Mouse (Mus musculus): ENCODE data around the gene Rem1. TPM values are rescaled to one million over a fixed set of nuclear protein-coding genes. Genes with fewer than 3 reads are reported as not detected.

Gene Rem1
- polyA plus RNA-seq (2012; rRNA removed) = 0.76 and 0.90 TPM in 2 replicates

GRCm38 (mm10) chr2:152626774-152627591, at the start of gene Rem1:
TSS of gene Rem1 (plus strand) at chr2:152626951.
- Histone ChIP-seq H3K4me1 (ENCODE audit: control insufficient read depth, insufficient read depth, low read length) (no peaks in the 10 kb centered on the region), H3K27me3 (ENCODE audit: control insufficient read depth, insufficient read depth, low read length) (peaks cover 3% of the 10 kb centered on the region; the same call in 1 of the 2 replicates), H3K4me3 (replicated peaks; ENCODE audit: insufficient read depth, low read depth, low read length) (no peak within 1 kb of the TSS), H3K27ac (ENCODE audit: insufficient read depth, low read length) (no peak within 1 kb of the TSS)
- no peak for DNase-seq
- TF ChIP-seq POLR2A (IDR thresholded peaks at IDR 0.05; ENCODE audit: borderline replicate concordance, insufficient read depth, low read length) (no peak), CTCF (IDR thresholded peaks at IDR 0.05; ENCODE audit: borderline replicate concordance, insufficient read depth, low read depth, low read length) (no peak)
- WGBS = 3% methylated on average over 59 of the region's 59 CpGs

- H3K27me3 ChIP-seq (ENCODE audit: control insufficient read depth, insufficient read depth, low read length) = no peaks in the 10 kb centered on the region
- 66% methylated on average over 7 of the region's 7 CpGs for WGBS
- TF ChIP-seq CTCF (IDR thresholded peaks at IDR 0.05; ENCODE audit: borderline replicate concordance, insufficient read depth, low read depth, low read length) (no peak), POLR2A (IDR thresholded peaks at IDR 0.05; ENCODE audit: borderline replicate concordance, insufficient read depth, low read length) (no peak)
- H3K27ac ChIP-seq (ENCODE audit: insufficient read depth, low read length) = no peak within 1 kb of the TSS
- no peak within 1 kb of the TSS for H3K4me3 ChIP-seq (replicated peaks; ENCODE audit: insufficient read depth, low read depth, low read length)
- no peaks in the 10 kb centered on the region for H3K4me1 ChIP-seq (ENCODE audit: control insufficient read depth, insufficient read depth, low read length)
- no peak for DNase-seq
These were observed 46.6 kb upstream of the Rem1 start, which contains the start of gene Defb19 for GRCm38 (mm10) chr2:152580107-152580506. TSS of gene Defb19 (minus strand) at chr2:152580312.

GRCm38 (mm10) chr2:152580612-152581011, 46.1 kb upstream of the Rem1 start:
- Histone ChIP-seq H3K4me3 (replicated peaks; ENCODE audit: insufficient read depth, low read depth, low read length) (no peak overlapping the region), H3K27me3 (ENCODE audit: control insufficient read depth, insufficient read depth, low read length) (no peaks in the 10 kb centered on the region), H3K27ac (ENCODE audit: insufficient read depth, low read length) (no peak overlapping the region), H3K4me1 (ENCODE audit: control insufficient read depth, insufficient read depth, low read length) (no peaks in the 10 kb centered on the region)
- no peak for TF ChIP-seq CTCF (IDR thresholded peaks at IDR 0.05; ENCODE audit: borderline replicate concordance, insufficient read depth, low read depth, low read length)
- no peak for TF ChIP-seq POLR2A (IDR thresholded peaks at IDR 0.05; ENCODE audit: borderline replicate concordance, insufficient read depth, low read length)
- 92% methylated on average over 11 of the region's 11 CpGs for WGBS
- DNase-seq = no peak

- WGBS = 74% methylated on average over 4 of the region's 4 CpGs
- H3K4me3 ChIP-seq (replicated peaks; ENCODE audit: insufficient read depth, low read depth, low read length) = no peak overlapping the region
- no peaks in the 10 kb centered on the region for H3K27me3 ChIP-seq (ENCODE audit: control insufficient read depth, insufficient read depth, low read length)
- DNase-seq = no peak
- peak; percentile 37; the same call in 1 of the 2 replicates for TF ChIP-seq CTCF (IDR thresholded peaks at IDR 0.05; ENCODE audit: borderline replicate concordance, insufficient read depth, low read depth, low read length)
- TF ChIP-seq POLR2A (IDR thresholded peaks at IDR 0.05; ENCODE audit: borderline replicate concordance, insufficient read depth, low read length) = no peak
- H3K4me1 ChIP-seq (ENCODE audit: control insufficient read depth, insufficient read depth, low read length) = no peaks in the 10 kb centered on the region
- H3K27ac ChIP-seq (ENCODE audit: insufficient read depth, low read length) = no peak overlapping the region
These were observed 39.7 kb upstream of the Rem1 start for GRCm38 (mm10) chr2:152586926-152587560.

GRCm38 (mm10) chr2:152588450-152588849, 38.3 kb upstream of the Rem1 start:
- WGBS = 46% methylated on average over 2 of the region's 2 CpGs
- Histone ChIP-seq H3K27me3 (ENCODE audit: control insufficient read depth, insufficient read depth, low read length) (no peaks in the 10 kb centered on the region), H3K27ac (ENCODE audit: insufficient read depth, low read length) (no peak overlapping the region), H3K4me1 (ENCODE audit: control insufficient read depth, insufficient read depth, low read length) (no peaks in the 10 kb centered on the region), H3K4me3 (replicated peaks; ENCODE audit: insufficient read depth, low read depth, low read length) (no peak overlapping the region)
- no peak for DNase-seq
- TF ChIP-seq POLR2A (IDR thresholded peaks at IDR 0.05; ENCODE audit: borderline replicate concordance, insufficient read depth, low read length) (no peak), CTCF (IDR thresholded peaks at IDR 0.05; ENCODE audit: borderline replicate concordance, insufficient read depth, low read depth, low read length) (no peak)

GRCm38 (mm10) chr2:152589021-152589420, 37.7 kb upstream of the Rem1 start:
- Histone ChIP-seq H3K4me3 (replicated peaks; ENCODE audit: insufficient read depth, low read depth, low read length) (no peak overlapping the region), H3K27me3 (ENCODE audit: control insufficient read depth, insufficient read depth, low read length) (no peaks in the 10 kb centered on the region), H3K27ac (ENCODE audit: insufficient read depth, low read length) (no peak overlapping the region), H3K4me1 (ENCODE audit: control insufficient read depth, insufficient read depth, low read length) (no peaks in the 10 kb centered on the region)
- TF ChIP-seq POLR2A (IDR thresholded peaks at IDR 0.05; ENCODE audit: borderline replicate concordance, insufficient read depth, low read length) (no peak), CTCF (IDR thresholded peaks at IDR 0.05; ENCODE audit: borderline replicate concordance, insufficient read depth, low read depth, low read length) (no peak)
- no peak for DNase-seq
- 50% methylated on average over 6 of the region's 6 CpGs for WGBS

GRCm38 (mm10) chr2:152599299-152599698, 27.5 kb upstream of the Rem1 start, which contains the start of gene Defb45:
TSS of gene Defb45 (minus strand) at chr2:152599399.
- 42% methylated on average over 7 of the region's 7 CpGs for WGBS
- H3K4me1 ChIP-seq (ENCODE audit: control insufficient read depth, insufficient read depth, low read length) = no peaks in the 10 kb centered on the region
- H3K27me3 ChIP-seq (ENCODE audit: control insufficient read depth, insufficient read depth, low read length) = no peaks in the 10 kb centered on the region
- no peak for DNase-seq
- TF ChIP-seq POLR2A (IDR thresholded peaks at IDR 0.05; ENCODE audit: borderline replicate concordance, insufficient read depth, low read length) (no peak), CTCF (IDR thresholded peaks at IDR 0.05; ENCODE audit: borderline replicate concordance, insufficient read depth, low read depth, low read length) (no peak)
- no peak within 1 kb of the TSS for H3K4me3 ChIP-seq (replicated peaks; ENCODE audit: insufficient read depth, low read depth, low read length)
- no peak within 1 kb of the TSS for H3K27ac ChIP-seq (ENCODE audit: insufficient read depth, low read length)
